Mouse (Mus musculus): ENCODE data around the gene Bnc2.

The Bnc2 gene

GRCm38 (mm10) chr4:84632832-84633789 lies 42.0 kb downstream of the Bnc2 start:
- DNase-seq (ENCODE audit: low spot score in 2 of 2) = no peak

- no peak for DNase-seq (ENCODE audit: low spot score in 2 of 2)
These were observed 47.5 kb downstream of the Bnc2 start for GRCm38 (mm10) chr4:84627616-84628015.

GRCm38 (mm10) chr4:84623312-84623711 lies 51.8 kb downstream of the Bnc2 start:
- DNase-seq (ENCODE audit: low spot score in 2 of 2) = no peak

- no peak for DNase-seq (ENCODE audit: low spot score in 2 of 2)
These were observed 53.3 kb downstream of the Bnc2 start for GRCm38 (mm10) chr4:84621785-84622184.

GRCm38 (mm10) chr4:84609861-84610260 lies 65.2 kb downstream of the Bnc2 start:
- no peak for DNase-seq (ENCODE audit: low spot score in 2 of 2)

- no peak for DNase-seq (ENCODE audit: low spot score in 2 of 2)
These were observed 70.6 kb downstream of the Bnc2 start for GRCm38 (mm10) chr4:84604461-84604860.

- DNase-seq (ENCODE audit: low spot score in 2 of 2) = no peak
These were observed 94.7 kb downstream of the Bnc2 start for GRCm38 (mm10) chr4:84580260-84580952.

GRCm38 (mm10) chr4:84578296-84578695 lies 96.8 kb downstream of the Bnc2 start:
- no peak for DNase-seq (ENCODE audit: low spot score in 2 of 2)

GRCm38 (mm10) chr4:84566123-84566522 lies 109.0 kb downstream of the Bnc2 start:
- DNase-seq (ENCODE audit: low spot score in 2 of 2) = no peak

GRCm38 (mm10) chr4:84545204-84545871 lies 129.7 kb downstream of the Bnc2 start:
- peak; percentile 5 to 14 for DNase-seq (ENCODE audit: low spot score in 2 of 2)

- no peak for DNase-seq (ENCODE audit: low spot score in 2 of 2)
These were observed 130.4 kb downstream of the Bnc2 start for GRCm38 (mm10) chr4:84544646-84545045.

- DNase-seq (ENCODE audit: low spot score in 2 of 2) = no peak
These were observed 134.5 kb downstream of the Bnc2 start for GRCm38 (mm10) chr4:84540531-84540930.

- no peak for DNase-seq (ENCODE audit: low spot score in 2 of 2)
These were observed 135.7 kb downstream of the Bnc2 start for GRCm38 (mm10) chr4:84539396-84539795.

GRCm38 (mm10) chr4:84528886-84529789 lies 145.9 kb downstream of the Bnc2 start:
- DNase-seq (ENCODE audit: low spot score in 2 of 2) = no peak

GRCm38 (mm10) chr4:84528358-84528757 lies 146.7 kb downstream of the Bnc2 start:
- no peak for DNase-seq (ENCODE audit: low spot score in 2 of 2)

GRCm38 (mm10) chr4:84527066-84527933 lies 147.8 kb downstream of the Bnc2 start:
- no peak for DNase-seq (ENCODE audit: low spot score in 2 of 2)

GRCm38 (mm10) chr4:84523651-84524221 lies 151.3 kb downstream of the Bnc2 start:
- no peak for DNase-seq (ENCODE audit: low spot score in 2 of 2)

- no peak for DNase-seq (ENCODE audit: low spot score in 2 of 2)
These were observed 151.9 kb downstream of the Bnc2 start for GRCm38 (mm10) chr4:84523211-84523610.

GRCm38 (mm10) chr4:84521562-84521961 lies 153.5 kb downstream of the Bnc2 start:
- DNase-seq (ENCODE audit: low spot score in 2 of 2) = no peak

GRCm38 (mm10) chr4:84510466-84510865 lies 164.6 kb downstream of the Bnc2 start:
- DNase-seq (ENCODE audit: low spot score in 2 of 2) = no peak
